Mouse (Mus musculus): ENCODE measurements at regions not wholly inside any gene's neighbourhood (a gene's known extent, or its start where the extent isn't known, plus 50 kb on each side); places are given as distances from the start of the nearest gene placed in this dataset.

- no peak for DNase-seq (ENCODE audit: low read depth, low spot score)
- H3K36me3 ChIP-seq (ENCODE audit: control insufficient read depth, insufficient read depth, low read length, poor library complexity, severe bottlenecking) = no peaks in the 10 kb centered on the region
- no peaks in the 10 kb centered on the region for H3K27me3 ChIP-seq (ENCODE audit: control insufficient read depth, insufficient read depth, low read length, poor library complexity, severe bottlenecking)
These were observed 163.0 kb downstream of the Gpr165 start for GRCm38 (mm10) chrX:96876239-96876638.

- Histone ChIP-seq H3K36me3 (ENCODE audit: control insufficient read depth, insufficient read depth, low read length, poor library complexity, severe bottlenecking) (no peaks in the 10 kb centered on the region), H3K27me3 (ENCODE audit: control insufficient read depth, insufficient read depth, low read length, poor library complexity, severe bottlenecking) (no peaks in the 10 kb centered on the region)
- DNase-seq (ENCODE audit: low read depth, low spot score) = peak; percentile 3
These were observed 165.5 kb downstream of the Gpr165 start for GRCm38 (mm10) chrX:96878721-96879120.

GRCm38 (mm10) chrX:96879154-96879553, 165.9 kb downstream of the Gpr165 start:
- Histone ChIP-seq H3K27me3 (ENCODE audit: control insufficient read depth, insufficient read depth, low read length, poor library complexity, severe bottlenecking) (no peaks in the 10 kb centered on the region), H3K36me3 (ENCODE audit: control insufficient read depth, insufficient read depth, low read length, poor library complexity, severe bottlenecking) (no peaks in the 10 kb centered on the region)
- no peak for DNase-seq (ENCODE audit: low read depth, low spot score)

- Histone ChIP-seq H3K36me3 (ENCODE audit: control insufficient read depth, insufficient read depth, low read length, poor library complexity, severe bottlenecking) (no peaks in the 10 kb centered on the region), H3K27me3 (ENCODE audit: control insufficient read depth, insufficient read depth, low read length, poor library complexity, severe bottlenecking) (no peaks in the 10 kb centered on the region)
- DNase-seq (ENCODE audit: low read depth, low spot score) = peak; percentile 3
These were observed 171.8 kb upstream of the Pgr15l start for GRCm38 (mm10) chrX:96900636-96901035.
